Mouse (Mus musculus) heart, embryonic 13.5 days (tissue): Measurements from ENCODE around the gene Gm49320. TPM values are rescaled to one million over a fixed set of nuclear protein-coding genes. Genes with fewer than 3 reads are reported as not detected.
A peak's percentile ranks its signal among the peaks of the same experiment; 100 is the strongest.

ENCODE experiments used
- ATAC-seq: fragments of 200-750 bp; cut with Nextera tagmentation; 2 replicates; pipeline ENCODE4 v1.8.0; 2017; ENCODE audit warnings: moderate TSS enrichment; ENCODE audit not compliant: insufficient number of reproducible peaks, low FRiP score, low TSS enrichment; ENCODE audit errors: extremely low read depth
- H3K27ac ChIP-seq: fragments of 300-500 bp; sonication (generic); replicated peaks from 2 replicates; pipeline ENCODE4 v1.5.1; 2015; ENCODE audit warnings: moderate library complexity, mild to moderate bottlenecking, inconsistent platforms
- H3K27me3 ChIP-seq: fragments of 300-500 bp; sonication (generic); replicated peaks from 2 replicates; pipeline ENCODE4 v1.6.1; 2015; ENCODE audit warnings: mild to moderate bottlenecking, inconsistent platforms
- H3K36me3 ChIP-seq: fragments of 300-500 bp; sonication (generic); 2 replicates; pipeline ENCODE4 v1.6.1; 2015; ENCODE audit warnings: mild to moderate bottlenecking, inconsistent platforms
- H3K4me1 ChIP-seq: fragments of 300-500 bp; sonication (generic); 2 replicates; pipeline ENCODE4 v1.6.1; 2015; ENCODE audit warnings: inconsistent platforms
- H3K4me2 ChIP-seq: fragments of 300-500 bp; sonication (generic); 2 replicates; pipeline ENCODE4 v1.6.1; 2015; ENCODE audit warnings: inconsistent platforms, mild to moderate bottlenecking, moderate library complexity
- H3K4me3 ChIP-seq: fragments of 300-500 bp; sonication (generic); 2 replicates; pipeline ENCODE4 v1.5.1; 2015; ENCODE audit warnings: moderate library complexity, mild to moderate bottlenecking, inconsistent platforms
- H3K9ac ChIP-seq: fragments of 300-500 bp; sonication (generic); 2 replicates; pipeline ENCODE4 v1.6.1; 2015; ENCODE audit warnings: inconsistent platforms, mild to moderate bottlenecking, moderate library complexity
- H3K9me3 ChIP-seq: fragments of 300-500 bp; sonication (generic); 2 replicates; pipeline ENCODE4 v1.6.1; 2016; ENCODE audit warnings: inconsistent platforms
- WGBS: fragments of 180-500 bp; shearing (Covaris S2); methylation state at CpG from one replicate; pipeline ENCODE4 v1.1.7; 2015; ENCODE audit warnings: mixed read lengths; 5-methylcytosine and 5-hydroxymethylcytosine counted together
- polyA plus RNA-seq: library from polyadenylated mRNA; unstranded; fragments of >200 nt; fragmentation: Nextera tagmentation; extraction: Ambion mirVana; gene quantifications from 2 replicates; pipeline ENCODE4 v1.2.1, GENCODE M21; 2015

Gm49320 gene
- 0.52 TPM in 1 of 2 replicates, not detected in the other for polyA plus RNA-seq

DNA sequence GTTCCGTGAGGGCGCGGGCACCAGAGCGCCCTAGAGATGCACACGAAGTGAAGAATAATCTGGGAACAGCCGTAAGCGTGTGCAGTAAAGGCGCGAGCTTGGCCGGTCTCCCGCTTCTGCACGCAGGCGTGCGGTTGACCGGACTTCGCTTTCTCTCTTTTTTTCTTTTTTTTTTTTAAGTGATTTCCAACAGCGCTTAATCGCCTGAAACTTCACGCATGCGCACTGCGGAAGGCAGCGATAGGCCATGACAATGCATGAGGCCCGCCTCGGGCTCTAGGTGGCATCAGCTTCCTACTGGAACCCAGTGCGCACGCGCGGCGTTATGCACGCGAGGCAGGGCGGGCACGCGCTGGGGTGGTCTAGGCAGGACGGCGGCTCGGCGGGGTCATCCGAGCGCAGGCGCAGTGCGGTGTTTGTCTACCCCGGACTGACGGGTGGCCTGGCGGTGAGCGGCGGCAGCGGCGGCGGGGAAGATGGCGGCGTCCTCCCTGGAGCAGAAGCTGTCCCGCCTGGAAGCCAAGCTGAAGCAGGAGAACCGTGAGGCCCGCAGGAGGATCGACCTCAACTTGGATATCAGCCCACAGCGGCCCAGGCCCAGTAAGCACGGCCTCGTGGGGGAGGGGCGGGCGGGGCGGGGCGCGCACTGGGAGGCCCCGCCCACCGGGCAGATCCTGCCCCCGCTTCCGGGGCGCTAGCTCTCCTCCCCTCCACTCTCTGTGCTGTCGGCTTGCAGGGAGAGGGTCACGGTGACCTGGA is at the start of gene Gm49320, which contains the start of gene Map2k7:
TSS of gene Gm49320 (plus strand) at position 432 of the 759 bp plus-strand sequence.
TSS of gene Map2k7 (plus strand) at position 307 of the 759 bp plus-strand sequence.
- Histone ChIP-seq H3K27ac (peak within 1 kb of the TSS; percentile 98), H3K9me3 (no peaks in the 10 kb centered on the region), H3K4me1 (peaks cover 38% of the 10 kb centered on the region), H3K36me3 (peaks cover 32% of the 10 kb centered on the region), H3K27me3 (peaks cover 17% of the 10 kb centered on the region; the same call in 1 of the 2 replicates), H3K4me3 (peak within 1 kb of the TSS; percentile 81), H3K4me2 (peak within 1 kb of the TSS; percentile 85), H3K9ac (peak within 1 kb of the TSS; percentile 90)
- ATAC-seq = peak; percentile 85
- under 1% methylated on average over 65 of the region's 71 CpGs for WGBS

DNA sequence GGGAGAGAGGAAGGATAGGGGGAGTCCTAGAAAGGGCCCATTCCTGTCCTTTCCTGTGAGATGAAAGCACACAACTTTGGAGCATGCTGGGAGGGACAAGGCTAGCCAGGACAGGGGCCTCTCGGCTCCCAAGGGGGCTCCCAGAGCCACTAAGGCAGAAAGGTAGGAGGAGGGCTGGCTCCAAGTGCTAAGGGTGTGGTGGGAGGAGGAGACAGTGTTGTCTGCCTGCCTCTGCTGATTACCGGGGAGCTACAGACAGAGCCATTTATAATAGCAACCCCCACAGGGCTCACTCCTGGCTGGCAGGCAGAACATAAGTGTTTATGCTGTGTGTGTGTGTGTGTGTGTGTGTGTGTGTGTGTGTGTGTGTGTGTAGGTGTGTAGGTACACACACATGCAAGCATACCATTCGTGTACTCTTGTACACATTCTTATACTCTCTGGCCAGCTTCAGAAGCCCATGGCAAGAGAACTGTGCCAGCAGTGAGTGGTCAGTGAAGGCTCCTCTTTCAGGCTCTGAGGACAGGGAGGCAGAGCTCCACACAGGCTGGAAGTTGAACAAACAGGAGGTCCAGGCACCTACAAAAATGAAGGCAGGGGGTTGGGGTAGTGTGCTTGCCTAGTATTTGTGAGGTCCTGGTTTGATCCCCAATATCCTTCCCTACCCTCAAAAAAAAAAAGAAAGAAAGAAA is 49.5 kb upstream of the Gm49320 start:
- Histone ChIP-seq H3K4me3 (no peak overlapping the region), H3K27ac (no peak overlapping the region; the same call in 1 of the 2 replicates), H3K4me2 (no peak overlapping the region), H3K4me1 (peaks cover 11% of the 10 kb centered on the region; the same call in 1 of the 2 replicates), H3K9ac (0 out of 2 replicates have a peak overlapping the region, but pooled peaks have one; percentile 5), H3K27me3 (no peaks in the 10 kb centered on the region; the same call in 1 of the 2 replicates), H3K36me3 (peaks cover 53% of the 10 kb centered on the region), H3K9me3 (no peaks in the 10 kb centered on the region)
- ATAC-seq = no peak
- WGBS = 31% methylated on average over 3 of the region's 3 CpGs

DNA sequence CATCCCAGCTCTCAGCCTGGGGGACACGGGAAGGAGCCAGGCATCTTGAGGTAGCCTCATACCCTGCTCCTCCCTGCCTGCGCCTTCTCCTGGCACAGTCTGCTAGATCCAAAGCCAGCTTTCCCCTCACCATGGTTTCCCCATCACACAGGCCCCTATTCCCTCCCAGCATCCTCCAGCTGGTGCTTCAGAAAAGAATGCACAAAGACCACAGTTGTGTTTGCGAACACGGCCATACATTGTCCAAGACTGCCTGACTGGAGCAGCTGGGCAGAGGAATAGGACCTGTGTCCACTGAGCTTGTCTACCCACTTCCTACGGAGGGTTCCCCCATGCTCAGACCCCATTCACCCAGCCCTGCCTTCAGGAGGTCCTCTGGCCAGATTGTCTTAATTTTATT is 46.4 kb upstream of the Gm49320 start:
- Histone ChIP-seq H3K4me1 (peaks cover 11% of the 10 kb centered on the region; the same call in 1 of the 2 replicates), H3K27ac (no peak overlapping the region), H3K36me3 (peaks cover 28% of the 10 kb centered on the region), H3K4me3 (no peak overlapping the region), H3K9me3 (no peaks in the 10 kb centered on the region), H3K9ac (no peak overlapping the region), H3K4me2 (no peak overlapping the region), H3K27me3 (no peaks in the 10 kb centered on the region; the same call in 1 of the 2 replicates)
- WGBS = 65% methylated on average over 5 of the region's 5 CpGs
- no peak for ATAC-seq

DNA sequence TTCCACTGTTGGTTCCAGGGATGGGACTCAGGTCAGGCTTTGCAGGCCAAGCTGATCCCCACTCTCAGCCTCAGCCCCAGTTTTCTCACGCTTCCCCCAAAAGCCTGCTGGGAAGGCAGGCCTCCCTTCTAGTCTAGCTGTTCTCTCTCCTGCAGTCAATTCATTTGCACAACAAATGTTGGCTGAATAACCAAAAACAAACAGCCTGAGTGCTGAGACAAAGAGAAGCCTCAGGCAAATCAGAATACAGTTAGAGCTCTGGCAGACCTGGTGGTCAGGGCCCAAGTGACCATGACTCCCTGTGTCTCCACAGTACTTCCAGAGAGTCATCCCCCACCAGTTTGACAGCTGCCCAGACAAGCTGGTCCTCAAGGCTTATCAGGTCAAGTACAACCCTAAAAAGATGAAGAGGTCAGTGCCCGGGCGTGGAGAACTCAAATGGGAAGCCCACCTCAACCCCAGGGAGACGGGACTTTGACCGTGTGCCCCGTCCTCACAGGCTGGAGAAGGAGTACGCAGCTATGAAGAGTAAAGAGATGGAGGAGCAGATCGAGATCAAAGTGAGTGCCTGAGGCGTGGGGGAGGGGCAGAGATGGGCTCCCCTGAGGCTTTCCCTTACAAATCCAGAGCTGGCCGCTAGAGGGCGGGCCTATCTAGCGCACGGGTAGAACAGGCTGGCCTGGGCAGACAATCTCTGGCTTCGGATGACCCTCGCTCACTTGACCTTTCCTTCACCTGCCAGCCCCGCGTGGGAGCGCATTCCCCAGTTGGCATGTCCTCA is 45.7 kb upstream of the Gm49320 start:
- Histone ChIP-seq H3K4me2 (peak overlapping the region; percentile 41), H3K9me3 (no peaks in the 10 kb centered on the region), H3K9ac (peak overlapping the region; percentile 48), H3K27me3 (no peaks in the 10 kb centered on the region; the same call in 1 of the 2 replicates), H3K4me1 (peaks cover 11% of the 10 kb centered on the region; the same call in 1 of the 2 replicates), H3K36me3 (peaks cover 25% of the 10 kb centered on the region), H3K4me3 (no peak overlapping the region), H3K27ac (no peak overlapping the region)
- WGBS = 8% methylated on average over 18 of the region's 18 CpGs
- ATAC-seq = 0 out of 2 replicates have a peak, but pooled peaks have one; percentile 39

DNA sequence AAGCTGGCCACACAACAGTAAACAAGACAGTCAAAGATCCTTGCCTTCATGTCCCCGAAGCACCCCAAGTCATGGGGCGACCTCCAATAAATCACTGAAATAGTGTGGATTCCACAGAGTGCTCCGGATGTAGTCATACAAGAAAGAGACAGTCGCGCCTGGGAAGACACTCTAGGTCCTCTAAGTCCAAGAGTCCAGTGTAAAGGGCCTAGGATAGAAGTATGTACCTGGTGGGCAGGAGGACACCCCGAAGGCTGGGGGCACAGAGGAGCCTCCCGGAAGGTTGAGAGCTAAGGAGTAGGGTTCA is 45.1 kb upstream of the Gm49320 start:
- H3K36me3 ChIP-seq = peaks cover 20% of the 10 kb centered on the region
- ATAC-seq = no peak
- WGBS = 44% methylated on average over 7 of the region's 7 CpGs
- H3K9me3 ChIP-seq = no peaks in the 10 kb centered on the region
- peak overlapping the region; percentile 41 for H3K4me2 ChIP-seq
- H3K27ac ChIP-seq = no peak overlapping the region
- H3K4me1 ChIP-seq = peaks cover 11% of the 10 kb centered on the region; the same call in 1 of the 2 replicates
- H3K4me3 ChIP-seq = no peak overlapping the region
- H3K27me3 ChIP-seq = no peaks in the 10 kb centered on the region; the same call in 1 of the 2 replicates
- H3K9ac ChIP-seq = peak overlapping the region; percentile 48

DNA sequence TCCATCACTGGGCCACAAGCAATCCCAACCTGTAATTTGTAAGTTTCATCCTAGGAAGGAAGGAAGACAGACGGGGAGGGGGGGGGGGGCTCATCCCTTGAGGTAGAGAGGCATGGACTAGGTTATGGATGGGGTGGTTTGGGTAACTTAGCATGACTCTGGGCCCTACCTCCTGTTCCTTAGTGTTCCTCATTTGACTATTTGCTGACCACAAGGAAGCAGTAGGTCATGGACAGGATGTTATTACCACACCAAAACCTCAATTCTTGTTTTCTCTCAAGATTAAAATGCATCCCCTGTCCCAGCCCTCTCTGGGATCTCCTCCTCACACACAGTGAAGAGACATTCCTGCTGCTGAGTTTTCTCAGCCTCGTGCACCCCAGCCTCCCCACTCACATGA is 37.3 kb upstream of the Gm49320 start:
- 42% methylated on average over 2 of the region's 2 CpGs for WGBS
- no peak for ATAC-seq
- Histone ChIP-seq H3K4me3 (no peak overlapping the region), H3K4me2 (no peak overlapping the region), H3K27me3 (peaks cover 39% of the 10 kb centered on the region), H3K9ac (no peak overlapping the region), H3K4me1 (peaks cover 11% of the 10 kb centered on the region), H3K9me3 (no peaks in the 10 kb centered on the region), H3K27ac (no peak overlapping the region), H3K36me3 (peaks cover 11% of the 10 kb centered on the region)

DNA sequence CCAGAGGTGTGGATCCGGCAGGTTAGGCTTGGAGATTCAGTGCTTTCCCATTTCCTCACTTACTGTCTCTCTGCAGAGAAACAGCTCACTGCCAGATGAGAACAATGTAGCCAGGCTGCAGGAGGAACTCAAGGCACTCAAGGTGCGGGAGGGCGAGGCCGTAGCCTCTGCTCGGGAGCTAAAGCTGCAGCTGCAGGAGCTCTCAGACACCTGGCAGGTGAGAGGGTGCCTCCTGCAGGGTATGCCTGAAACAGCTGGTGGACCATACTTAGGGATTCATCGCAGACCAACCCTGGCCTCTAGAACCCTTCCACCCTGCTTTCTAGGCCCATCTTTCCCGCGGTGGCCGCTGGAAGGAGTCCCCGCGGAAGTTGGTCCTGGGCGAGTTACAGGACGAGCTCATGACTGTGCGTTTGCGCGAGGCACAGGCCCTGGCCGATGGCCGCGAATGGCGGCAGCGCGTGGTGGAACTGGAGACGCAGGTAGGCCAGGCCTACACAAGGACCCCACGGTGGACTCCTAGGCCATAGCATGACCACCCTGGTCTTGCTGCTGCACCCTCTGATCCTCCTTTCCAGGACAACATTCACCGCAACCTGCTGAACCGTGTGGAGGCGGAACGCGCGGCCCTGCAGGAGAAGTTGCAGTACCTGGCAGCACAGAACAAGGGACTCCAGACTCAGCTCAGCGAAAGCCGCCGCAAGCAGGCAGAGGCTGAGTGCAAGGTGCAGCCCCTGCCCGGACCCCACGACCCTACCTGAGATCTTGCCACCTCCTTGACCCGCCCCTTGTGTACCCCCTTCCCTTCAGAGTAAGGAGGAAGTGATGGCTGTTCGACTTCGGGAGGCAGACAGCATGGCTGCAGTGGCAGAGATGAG is 33.2 kb upstream of the Gm49320 start:
- 21% methylated on average over 38 of the region's 38 CpGs for WGBS
- Histone ChIP-seq H3K4me2 (peak overlapping the region; percentile 65), H3K9ac (peak overlapping the region; percentile 68), H3K4me3 (peak overlapping the region; percentile 38), H3K9me3 (no peaks in the 10 kb centered on the region), H3K36me3 (peaks cover 9% of the 10 kb centered on the region), H3K4me1 (peaks cover 18% of the 10 kb centered on the region), H3K27me3 (peaks cover 68% of the 10 kb centered on the region), H3K27ac (no peak overlapping the region)
- ATAC-seq = no peak

DNA sequence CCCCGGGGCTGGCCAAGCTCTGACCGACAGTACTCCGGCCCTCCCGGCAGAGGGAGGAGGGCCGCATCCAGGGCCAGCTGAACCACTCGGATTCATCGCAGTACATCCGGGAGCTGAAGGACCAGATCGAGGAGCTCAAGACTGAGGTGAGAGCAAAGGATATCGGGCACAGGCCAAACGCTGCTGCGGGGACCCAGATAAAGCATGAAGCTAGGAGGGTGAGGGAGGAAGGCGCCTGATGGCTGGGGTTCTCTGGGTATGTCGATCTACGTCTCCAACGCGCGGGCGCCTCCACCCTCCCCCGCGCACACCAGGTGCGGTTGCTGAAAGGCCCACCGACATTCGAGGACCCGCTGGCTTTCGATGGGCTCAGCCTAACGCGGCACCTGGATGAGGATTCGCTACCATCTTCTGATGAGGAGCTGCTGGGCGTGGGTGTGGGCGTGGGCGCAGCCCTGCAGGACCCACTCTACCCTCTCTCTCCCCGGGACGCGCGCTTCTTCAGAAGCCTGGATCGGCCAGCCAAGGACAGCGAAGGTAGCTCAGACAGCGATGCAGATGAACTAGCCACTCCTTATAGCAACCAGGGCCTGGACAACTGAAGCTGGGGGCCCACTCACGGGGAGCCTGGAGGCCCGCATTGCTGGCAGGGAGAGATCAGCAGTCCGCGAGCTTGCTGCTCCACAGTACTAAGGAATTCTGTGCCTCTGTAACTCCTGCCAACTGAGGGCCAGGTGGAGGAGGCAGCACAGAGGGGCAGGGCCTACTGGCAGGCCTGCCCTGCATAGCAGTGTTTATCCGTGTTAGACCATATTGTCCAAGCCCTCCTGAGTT is 32.3 kb upstream of the Gm49320 start:
- Histone ChIP-seq H3K27ac (no peak overlapping the region), H3K27me3 (peaks cover 77% of the 10 kb centered on the region), H3K9ac (peak overlapping the region; percentile 68), H3K4me3 (peak overlapping the region; percentile 38), H3K4me2 (peak overlapping the region; percentile 65), H3K4me1 (peaks cover 18% of the 10 kb centered on the region), H3K9me3 (no peaks in the 10 kb centered on the region), H3K36me3 (peaks cover 9% of the 10 kb centered on the region)
- WGBS = 9% methylated on average over 44 of the region's 44 CpGs
- no peak for ATAC-seq

DNA sequence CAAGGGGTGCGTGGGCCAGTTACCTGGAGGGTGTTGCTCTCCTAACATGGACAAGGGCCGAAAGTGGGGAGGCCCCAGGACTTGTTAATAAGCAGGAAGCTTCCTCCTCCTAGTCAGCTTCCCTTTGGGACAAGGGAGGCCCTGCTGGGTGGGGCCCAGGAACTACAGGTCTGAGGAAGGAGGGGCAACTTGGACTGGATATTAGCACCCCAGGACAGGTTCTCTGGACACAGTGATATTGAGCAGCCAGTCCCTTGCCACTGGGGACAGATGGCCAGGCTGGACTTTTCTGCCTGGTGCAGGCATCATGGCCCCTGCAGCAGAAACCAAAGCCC is 31.7 kb upstream of the Gm49320 start:
- peaks cover 9% of the 10 kb centered on the region for H3K36me3 ChIP-seq
- H3K27me3 ChIP-seq = peaks cover 81% of the 10 kb centered on the region
- no peak overlapping the region for H3K4me3 ChIP-seq
- H3K9me3 ChIP-seq = no peaks in the 10 kb centered on the region
- H3K9ac ChIP-seq = peak overlapping the region; percentile 68
- peak overlapping the region; percentile 65 for H3K4me2 ChIP-seq
- WGBS = 47% methylated on average over 2 of the region's 2 CpGs
- H3K27ac ChIP-seq = no peak overlapping the region
- no peak for ATAC-seq
- peaks cover 18% of the 10 kb centered on the region for H3K4me1 ChIP-seq

DNA sequence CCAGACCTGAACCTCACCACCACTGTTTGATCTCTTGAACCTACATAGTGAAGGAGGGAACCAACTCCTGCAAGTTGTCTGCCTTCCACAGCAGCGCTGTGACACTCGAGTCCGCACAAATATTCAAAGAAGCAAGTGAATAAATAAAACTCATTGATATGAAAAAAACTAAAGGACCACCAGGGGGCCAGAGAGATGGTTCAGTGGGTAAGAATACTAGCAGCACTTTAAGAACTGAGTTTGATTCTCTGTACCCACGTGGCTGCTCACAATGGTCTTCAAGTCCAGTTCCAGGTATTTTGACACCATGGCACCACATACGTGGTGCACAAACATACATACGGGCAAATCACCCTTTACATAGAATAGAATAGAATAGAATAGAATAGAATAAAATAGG is 27.6 kb upstream of the Gm49320 start:
- H3K27me3 ChIP-seq = peaks cover 80% of the 10 kb centered on the region
- peaks cover 3% of the 10 kb centered on the region; the same call in 1 of the 2 replicates for H3K36me3 ChIP-seq
- no peak overlapping the region for H3K27ac ChIP-seq
- H3K9me3 ChIP-seq = no peaks in the 10 kb centered on the region
- no peak for ATAC-seq
- 73% methylated on average over 6 of the region's 6 CpGs for WGBS
- no peak overlapping the region for H3K9ac ChIP-seq
- H3K4me2 ChIP-seq = no peak overlapping the region
- H3K4me3 ChIP-seq = no peak overlapping the region
- H3K4me1 ChIP-seq = peaks cover 34% of the 10 kb centered on the region
